Mouse (Mus musculus) neural tube, embryonic 14.5 days (tissue): ENCODE data around the gene Tmem132b. TPM values are rescaled to one million over a fixed set of nuclear protein-coding genes. Genes with fewer than 3 reads are reported as not detected.
"Not testable (repeated sequence)": the region's sequence is repeated elsewhere in the genome, so short reads cannot be mapped to it uniquely, and the experiment has no call there.

Experiments
- ATAC-seq: fragments of 200-750 bp; cut with Nextera tagmentation; 2 replicates; pipeline ENCODE4 v1.8.0; 2017; ENCODE audit warnings: low read depth, mild to moderate bottlenecking, moderate TSS enrichment, moderate library complexity
- H3K27ac ChIP-seq: fragments of 300-500 bp; sonication (generic); 2 replicates; pipeline ENCODE4 v1.5.1; 2014; ENCODE audit warnings: low read depth, mild to moderate bottlenecking, control low read depth, low read length, moderate library complexity, mixed read lengths
- H3K27me3 ChIP-seq: fragments of 300-500 bp; sonication (generic); 2 replicates; pipeline ENCODE4 v1.6.1; 2014; ENCODE audit warnings: low read length; ENCODE audit not compliant: control insufficient read depth, insufficient read depth
- H3K36me3 ChIP-seq: fragments of 300-500 bp; sonication (generic); 2 replicates; pipeline ENCODE4 v1.6.1; 2014; ENCODE audit warnings: low read length, mixed read lengths; ENCODE audit not compliant: control insufficient read depth, insufficient read depth
- H3K4me1 ChIP-seq: fragments of 300-500 bp; sonication (generic); 2 replicates; pipeline ENCODE4 v1.6.1; 2014; ENCODE audit warnings: low read length; ENCODE audit not compliant: control insufficient read depth, insufficient read depth
- H3K4me2 ChIP-seq: fragments of 300-500 bp; sonication (generic); 2 replicates; pipeline ENCODE4 v1.6.1; 2014; ENCODE audit warnings: mild to moderate bottlenecking, low read depth, low read length, control low read depth
- H3K4me3 ChIP-seq: fragments of 300-500 bp; sonication (generic); 2 replicates; pipeline ENCODE4 v1.5.1; 2014; ENCODE audit warnings: low read depth, low read length, control low read depth, mixed read lengths
- H3K9ac ChIP-seq: fragments of 300-500 bp; sonication (generic); replicated peaks from 2 replicates; pipeline ENCODE4 v1.6.1; 2014; ENCODE audit warnings: low read depth, mild to moderate bottlenecking, control low read depth, low read length, mixed read lengths
- H3K9me3 ChIP-seq: fragments of 300-500 bp; sonication (generic); 2 replicates; pipeline ENCODE4 v1.6.1; 2016; ENCODE audit warnings: low read length; ENCODE audit not compliant: control insufficient read depth
- WGBS: fragments of 180-500 bp; shearing (Covaris S2); extraction: QIAGEN DNeasy Blood & Tissue Kit; methylation state at CpG from one replicate; pipeline ENCODE4 v1.1.7; 2014; 5-methylcytosine and 5-hydroxymethylcytosine counted together
- polyA plus RNA-seq: library from polyadenylated mRNA; unstranded; fragments of >200 nt; fragmentation: Nextera tagmentation; extraction: Ambion mirVana; gene quantifications from 2 replicates; pipeline ENCODE4 v1.2.1, GENCODE M21; 2014

The Tmem132b gene
- polyA plus RNA-seq = 5.5 and 6.2 TPM in 2 replicates

GRCm38 (mm10) chr5:125531634-125532033 lies at the start of gene Tmem132b:
Tmem132b (plus strand) TSS chr5:125531774.
- 2% methylated on average over 22 of the region's 25 CpGs for WGBS
- H3K27me3 ChIP-seq = peaks cover 14% of the 10 kb centered on the region
- peak within 1 kb of the TSS; percentile 53 for H3K4me3 ChIP-seq
- H3K9ac ChIP-seq = peak within 1 kb of the TSS; percentile 74
- peak within 1 kb of the TSS; percentile 57 for H3K27ac ChIP-seq
- H3K4me1 ChIP-seq = peaks cover 12% of the 10 kb centered on the region; the same call in 1 of the 2 replicates
- peak; percentile 26; the same call in 1 of the 2 replicates for ATAC-seq
- H3K36me3 ChIP-seq = no peaks in the 10 kb centered on the region
- no peaks in the 10 kb centered on the region for H3K9me3 ChIP-seq
- peak within 1 kb of the TSS; percentile 93 for H3K4me2 ChIP-seq

GRCm38 (mm10) chr5:125482474-125482873 lies 49.1 kb upstream of the Tmem132b start:
- Histone ChIP-seq H3K36me3 (peaks cover 14% of the 10 kb centered on the region), H3K4me3 (no peak overlapping the region)
- ATAC-seq = no peak

GRCm38 (mm10) chr5:125483712-125484611 lies 47.6 kb upstream of the Tmem132b start:
- no peak for ATAC-seq
- H3K4me1 ChIP-seq = peaks cover 10% of the 10 kb centered on the region
- peaks cover 14% of the 10 kb centered on the region for H3K36me3 ChIP-seq
- no peak overlapping the region for H3K4me3 ChIP-seq
- H3K27me3 ChIP-seq = no peaks in the 10 kb centered on the region
- H3K27ac ChIP-seq = no peak overlapping the region
- no peak overlapping the region for H3K9ac ChIP-seq
- no peak overlapping the region for H3K4me2 ChIP-seq
- 86% methylated on average over 5 of the region's 6 CpGs for WGBS
- no peaks in the 10 kb centered on the region for H3K9me3 ChIP-seq

More at GRCm38 (mm10) chr5:125482474-125482873, 49.1 kb upstream of the Tmem132b start:
- Histone ChIP-seq H3K9me3 (no peaks in the 10 kb centered on the region), H3K9ac (no peak overlapping the region), H3K27me3 (no peaks in the 10 kb centered on the region), H3K4me2 (no peak overlapping the region), H3K4me1 (peaks cover 6% of the 10 kb centered on the region), H3K27ac (no peak overlapping the region)
- 94% methylated on average over 7 of the region's 7 CpGs for WGBS

- no peak overlapping the region for H3K4me3 ChIP-seq
- no peak for ATAC-seq
- H3K27ac ChIP-seq = no peak overlapping the region
- peaks cover 19% of the 10 kb centered on the region for H3K36me3 ChIP-seq
- H3K9ac ChIP-seq = no peak overlapping the region
- no peak overlapping the region for H3K4me2 ChIP-seq
- no peaks in the 10 kb centered on the region for H3K27me3 ChIP-seq
- peaks cover 10% of the 10 kb centered on the region for H3K4me1 ChIP-seq
- no peaks in the 10 kb centered on the region for H3K9me3 ChIP-seq
- 93% methylated on average over 4 of the region's 4 CpGs for WGBS
Measured at GRCm38 (mm10) chr5:125485031-125485778, 46.4 kb upstream of the Tmem132b start.

GRCm38 (mm10) chr5:125486088-125486487 lies 45.5 kb upstream of the Tmem132b start:
- Histone ChIP-seq H3K27ac (no peak overlapping the region), H3K4me2 (no peak overlapping the region), H3K9ac (no peak overlapping the region), H3K36me3 (peaks cover 19% of the 10 kb centered on the region), H3K4me3 (no peak overlapping the region), H3K9me3 (no peaks in the 10 kb centered on the region), H3K27me3 (no peaks in the 10 kb centered on the region), H3K4me1 (peaks cover 6% of the 10 kb centered on the region; the same call in 1 of the 2 replicates)
- ATAC-seq = no peak
- WGBS = 92% methylated on average over 1 of the region's 1 CpGs

- Histone ChIP-seq H3K27ac (0 out of 2 replicates have a peak overlapping the region, but pooled peaks have one; percentile 34), H3K9ac (no peak overlapping the region)
- ATAC-seq = no peak
Measured at GRCm38 (mm10) chr5:125487375-125488115, 44.0 kb upstream of the Tmem132b start.

GRCm38 (mm10) chr5:125488116-125488455 lies 43.5 kb upstream of the Tmem132b start:
- ATAC-seq = no peak
- H3K9me3 ChIP-seq = no peaks in the 10 kb centered on the region
- 0 out of 2 replicates have a peak overlapping the region, but pooled peaks have one; percentile 34 for H3K27ac ChIP-seq
- no peaks in the 10 kb centered on the region for H3K27me3 ChIP-seq
- WGBS = 75% methylated on average over 4 of the region's 4 CpGs
- no peak overlapping the region for H3K4me3 ChIP-seq
- H3K36me3 ChIP-seq = peaks cover 19% of the 10 kb centered on the region
- peaks cover 6% of the 10 kb centered on the region; the same call in 1 of the 2 replicates for H3K4me1 ChIP-seq
- no peak overlapping the region for H3K4me2 ChIP-seq
- H3K9ac ChIP-seq = no peak overlapping the region

More at GRCm38 (mm10) chr5:125487375-125488115, 44.0 kb upstream of the Tmem132b start:
- peaks cover 19% of the 10 kb centered on the region for H3K36me3 ChIP-seq
- H3K27me3 ChIP-seq = no peaks in the 10 kb centered on the region
- H3K4me2 ChIP-seq = no peak overlapping the region
- H3K4me1 ChIP-seq = peaks cover 6% of the 10 kb centered on the region; the same call in 1 of the 2 replicates
- H3K4me3 ChIP-seq = no peak overlapping the region
- WGBS = 51% methylated on average over 11 of the region's 11 CpGs
- no peaks in the 10 kb centered on the region for H3K9me3 ChIP-seq

GRCm38 (mm10) chr5:125488953-125489352 lies 42.6 kb upstream of the Tmem132b start:
- H3K9ac ChIP-seq, H3K4me1 ChIP-seq, H3K4me3 ChIP-seq, H3K9me3 ChIP-seq, ATAC-seq, H3K27ac ChIP-seq, H3K27me3 ChIP-seq, H3K4me2 ChIP-seq: not testable (repeated sequence)
- 92% methylated on average over 5 of the region's 5 CpGs for WGBS
- H3K36me3 ChIP-seq = peaks cover 13% of the 10 kb centered on the region; the same call in 1 of the 2 replicates
